Mouse (Mus musculus): ENCODE results near the gene Nova2.

Gene Nova2

GRCm38 (mm10) chr7:19010581-19010980 lies 84.9 kb downstream of the Nova2 start:
- in situ Hi-C loops (cut with MboI, MseI): loop anchor here (10.0 kb wide), 1 partner anchor 686 kb away; no protein-coding TSS in a partner anchor

- in situ Hi-C loops (cut with MboI, MseI): loop anchor here (10.0 kb wide), 1 partner anchor 687 kb away; no protein-coding TSS in a partner anchor
Measured at GRCm38 (mm10) chr7:19012025-19012621, 86.4 kb downstream of the Nova2 start.

- in situ Hi-C loops (cut with MboI, MseI): loop anchor here (10.0 kb wide), 1 partner anchor 688 kb away; no protein-coding TSS in a partner anchor
Measured at GRCm38 (mm10) chr7:19012882-19013281, 87.2 kb downstream of the Nova2 start.

- in situ Hi-C loops (cut with MboI, MseI): loop anchor here (10.0 kb wide), 1 partner anchor 690 kb away; no protein-coding TSS in a partner anchor
Measured at GRCm38 (mm10) chr7:19014452-19014851, 88.8 kb downstream of the Nova2 start.
